Mouse (Mus musculus): ENCODE results near the gene Itpr2. TPM values are rescaled to one million over a fixed set of nuclear protein-coding genes. Genes with fewer than 3 reads are reported as not detected.
A peak's percentile ranks its signal among the peaks of the same experiment; 100 is the strongest.

Itpr2 gene
- polyA plus RNA-seq, 1 experiment: 10.5 TPM

GRCm38 (mm10) chr6:146260674-146261376 is 241.2 kb downstream of the Itpr2 start:
- H3K4me1 ChIP-seq (ENCODE audit: control insufficient read depth, insufficient read depth, insufficient read length, low read length): no peaks in the 10 kb centered on the region; the same call in 1 of the 2 replicates
- H3K27ac ChIP-seq (ENCODE audit: insufficient read depth, low read depth, low read length): 0 out of 2 replicates have a peak overlapping the region, but pooled peaks have one; percentile 13
- WGBS: 62% methylated on average over 7 of the region's 7 CpGs
- H3K36me3 ChIP-seq (ENCODE audit: control insufficient read depth, insufficient read depth, low read length): no peaks in the 10 kb centered on the region
- H3K4me3 ChIP-seq (ENCODE audit: low read depth, low read length): no peak overlapping the region
- TF ChIP-seq POLR2A (IDR thresholded peaks at IDR 0.05; ENCODE audit: low read depth, low read length): no peak
- no peak for TF ChIP-seq CTCF (IDR thresholded peaks at IDR 0.05; ENCODE audit: extremely low read depth, insufficient read length, insufficient replicate concordance, low read depth, low read length)
- no peaks in the 10 kb centered on the region for H3K27me3 ChIP-seq (ENCODE audit: control insufficient read depth, insufficient read depth, low read length)

- WGBS: 94% methylated on average over 5 of the region's 5 CpGs
- TF ChIP-seq CTCF (IDR thresholded peaks at IDR 0.05; ENCODE audit: extremely low read depth, insufficient read length, insufficient replicate concordance, low read depth, low read length) (no peak), POLR2A (IDR thresholded peaks at IDR 0.05; ENCODE audit: low read depth, low read length) (no peak)
- Histone ChIP-seq H3K27me3 (ENCODE audit: control insufficient read depth, insufficient read depth, low read length) (no peaks in the 10 kb centered on the region), H3K27ac (ENCODE audit: insufficient read depth, low read depth, low read length) (no peak overlapping the region), H3K4me3 (ENCODE audit: low read depth, low read length) (no peak overlapping the region), H3K36me3 (ENCODE audit: control insufficient read depth, insufficient read depth, low read length) (no peaks in the 10 kb centered on the region), H3K4me1 (ENCODE audit: control insufficient read depth, insufficient read depth, insufficient read length, low read length) (no peaks in the 10 kb centered on the region; the same call in 1 of the 2 replicates)
Measured at GRCm38 (mm10) chr6:146258751-146259150, 243.3 kb downstream of the Itpr2 start.

GRCm38 (mm10) chr6:146258261-146258660 is 243.8 kb downstream of the Itpr2 start:
- 95% methylated on average over 3 of the region's 3 CpGs for WGBS
- TF ChIP-seq POLR2A (IDR thresholded peaks at IDR 0.05; ENCODE audit: low read depth, low read length) (no peak), CTCF (IDR thresholded peaks at IDR 0.05; ENCODE audit: extremely low read depth, insufficient read length, insufficient replicate concordance, low read depth, low read length) (0 out of 2 replicates have a peak, but pooled peaks have one; percentile 6)
- Histone ChIP-seq H3K36me3 (ENCODE audit: control insufficient read depth, insufficient read depth, low read length) (no peaks in the 10 kb centered on the region), H3K4me3 (ENCODE audit: low read depth, low read length) (no peak overlapping the region), H3K27ac (ENCODE audit: insufficient read depth, low read depth, low read length) (no peak overlapping the region), H3K4me1 (ENCODE audit: control insufficient read depth, insufficient read depth, insufficient read length, low read length) (no peaks in the 10 kb centered on the region; the same call in 1 of the 2 replicates), H3K27me3 (ENCODE audit: control insufficient read depth, insufficient read depth, low read length) (no peaks in the 10 kb centered on the region)

GRCm38 (mm10) chr6:146256947-146257670 is 244.9 kb downstream of the Itpr2 start:
- H3K4me1 ChIP-seq (ENCODE audit: control insufficient read depth, insufficient read depth, insufficient read length, low read length): no peaks in the 10 kb centered on the region; the same call in 1 of the 2 replicates
- 82% methylated on average over 7 of the region's 7 CpGs for WGBS
- no peaks in the 10 kb centered on the region for H3K27me3 ChIP-seq (ENCODE audit: control insufficient read depth, insufficient read depth, low read length)
- TF ChIP-seq CTCF (IDR thresholded peaks at IDR 0.05; ENCODE audit: extremely low read depth, insufficient read length, insufficient replicate concordance, low read depth, low read length): no peak
- no peak for TF ChIP-seq POLR2A (IDR thresholded peaks at IDR 0.05; ENCODE audit: low read depth, low read length)
- H3K36me3 ChIP-seq (ENCODE audit: control insufficient read depth, insufficient read depth, low read length): no peaks in the 10 kb centered on the region
- H3K27ac ChIP-seq (ENCODE audit: insufficient read depth, low read depth, low read length): no peak overlapping the region
- no peak overlapping the region for H3K4me3 ChIP-seq (ENCODE audit: low read depth, low read length)

GRCm38 (mm10) chr6:146256401-146256800 is 245.6 kb downstream of the Itpr2 start:
- TF ChIP-seq POLR2A (IDR thresholded peaks at IDR 0.05; ENCODE audit: low read depth, low read length) (no peak), CTCF (IDR thresholded peaks at IDR 0.05; ENCODE audit: extremely low read depth, insufficient read length, insufficient replicate concordance, low read depth, low read length) (no peak)
- Histone ChIP-seq H3K27ac (ENCODE audit: insufficient read depth, low read depth, low read length) (no peak overlapping the region), H3K36me3 (ENCODE audit: control insufficient read depth, insufficient read depth, low read length) (no peaks in the 10 kb centered on the region), H3K4me3 (ENCODE audit: low read depth, low read length) (no peak overlapping the region), H3K27me3 (ENCODE audit: control insufficient read depth, insufficient read depth, low read length) (no peaks in the 10 kb centered on the region), H3K4me1 (ENCODE audit: control insufficient read depth, insufficient read depth, insufficient read length, low read length) (no peaks in the 10 kb centered on the region; the same call in 1 of the 2 replicates)
- WGBS: 29% methylated on average over 2 of the region's 2 CpGs

GRCm38 (mm10) chr6:146255656-146256055 is 246.4 kb downstream of the Itpr2 start:
- H3K4me1 ChIP-seq (ENCODE audit: control insufficient read depth, insufficient read depth, insufficient read length, low read length): no peaks in the 10 kb centered on the region; the same call in 1 of the 2 replicates
- H3K36me3 ChIP-seq (ENCODE audit: control insufficient read depth, insufficient read depth, low read length): no peaks in the 10 kb centered on the region
- 95% methylated on average over 6 of the region's 6 CpGs for WGBS
- no peak overlapping the region for H3K27ac ChIP-seq (ENCODE audit: insufficient read depth, low read depth, low read length)
- H3K4me3 ChIP-seq (ENCODE audit: low read depth, low read length): no peak overlapping the region
- no peaks in the 10 kb centered on the region for H3K27me3 ChIP-seq (ENCODE audit: control insufficient read depth, insufficient read depth, low read length)
- TF ChIP-seq POLR2A (IDR thresholded peaks at IDR 0.05; ENCODE audit: low read depth, low read length): no peak
- no peak for TF ChIP-seq CTCF (IDR thresholded peaks at IDR 0.05; ENCODE audit: extremely low read depth, insufficient read length, insufficient replicate concordance, low read depth, low read length)

DNA sequence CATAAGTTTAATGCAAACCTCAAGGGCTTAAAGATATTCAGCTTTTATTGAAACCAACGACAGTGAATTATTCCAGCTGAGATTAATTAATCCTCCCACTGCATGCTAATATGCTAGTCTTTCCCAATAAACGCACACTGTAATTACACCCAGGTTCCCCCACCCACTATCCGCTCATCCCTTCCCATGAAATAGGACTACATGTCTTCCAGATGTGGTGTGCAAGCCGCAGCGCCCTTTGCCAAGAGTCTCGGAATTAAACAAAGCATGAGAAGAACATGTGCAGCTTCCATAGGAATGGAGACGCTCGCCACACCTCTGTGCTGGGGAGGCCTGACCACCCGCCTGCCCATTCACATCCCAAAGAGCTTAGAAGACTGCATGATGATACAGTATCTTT is 247.1 kb downstream of the Itpr2 start:
- H3K27ac ChIP-seq (ENCODE audit: insufficient read depth, low read depth, low read length): no peak overlapping the region
- no peaks in the 10 kb centered on the region for H3K36me3 ChIP-seq (ENCODE audit: control insufficient read depth, insufficient read depth, low read length)
- H3K4me1 ChIP-seq (ENCODE audit: control insufficient read depth, insufficient read depth, insufficient read length, low read length): no peaks in the 10 kb centered on the region
- H3K4me3 ChIP-seq (ENCODE audit: low read depth, low read length): no peak overlapping the region
- WGBS: 89% methylated on average over 9 of the region's 9 CpGs
- no peaks in the 10 kb centered on the region for H3K27me3 ChIP-seq (ENCODE audit: control insufficient read depth, insufficient read depth, low read length)
- no peak for TF ChIP-seq POLR2A (IDR thresholded peaks at IDR 0.05; ENCODE audit: low read depth, low read length)
- TF ChIP-seq CTCF (IDR thresholded peaks at IDR 0.05; ENCODE audit: extremely low read depth, insufficient read length, insufficient replicate concordance, low read depth, low read length): no peak
